ENCODE assay signal across 29 mouse cellular contexts in the genomic region with DNA sequence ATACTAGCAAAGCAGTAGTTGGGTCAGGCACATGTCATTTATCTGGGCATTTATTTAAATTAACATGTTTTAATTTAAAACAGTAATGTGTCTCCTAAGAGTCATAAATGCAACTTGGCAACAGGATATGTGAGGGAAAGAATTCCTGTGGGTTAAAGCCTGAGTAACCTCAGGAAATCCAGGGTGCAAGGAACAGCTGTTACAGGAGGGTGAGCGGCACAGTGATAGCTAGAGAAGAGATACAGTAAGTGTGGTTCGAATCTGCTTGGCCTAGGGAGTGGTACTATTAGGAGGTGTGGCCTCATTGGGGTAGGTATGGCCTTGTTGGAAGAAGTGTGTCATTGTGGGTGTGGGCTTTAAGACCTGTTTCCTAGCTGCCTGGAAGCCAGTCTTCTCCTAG.
"Had no signal": no experiment of that assay in that cellular context is flagged by ENCODE, and none has a peak within 500 bp of the region (broad histone marks: within the 10 kb centered on the region; RNA-seq: fewer than 3 reads in every experiment).

No protein-coding gene starts in this region.

- H3K27ac ChIP-seq: left cerebral cortex, adult 2 months; limb, embryonic 10.5 days; limb, embryonic 12.5 days; limb, embryonic 13.5 days; limb, embryonic 15.5 days; liver, embryonic 12.5 days; liver, embryonic 13.5 days; liver, embryonic 14.5 days; liver, embryonic 15.5 days; lung, embryonic 15.5 days; macrophage; midbrain, embryonic 10.5 days; midbrain, embryonic 12.5 days; midbrain, embryonic 13.5 days; midbrain, embryonic 15.5 days had no signal

- DNase-seq: left cerebral cortex, postnatal 4 days; liver; liver, embryonic 13.5 days; liver, postnatal 0 days; lung, adult 18-20 months; lung, adult 2 months; lung, embryonic 14.5 days; lung, postnatal 10 days; lung, postnatal 14 days; lung, postnatal 36 days; lung, postnatal 4 days; midbrain, embryonic 14.5 days had no signal

- H3K27me3 ChIP-seq: limb, embryonic 12.5 days; limb, embryonic 13.5 days; limb, embryonic 15.5 days; liver, embryonic 15.5 days; lung, embryonic 15.5 days; midbrain, embryonic 12.5 days; midbrain, embryonic 13.5 days; midbrain, embryonic 15.5 days had no signal

- H3K4me2 ChIP-seq: limb, embryonic 12.5 days; limb, embryonic 13.5 days; limb, embryonic 15.5 days; liver, embryonic 11.5 days; liver, embryonic 12.5 days; liver, embryonic 13.5 days; liver, embryonic 15.5 days; lung, embryonic 14.5 days; lung, embryonic 15.5 days; midbrain, embryonic 11.5 days; midbrain, embryonic 12.5 days; midbrain, embryonic 13.5 days; midbrain, embryonic 15.5 days had no signal

- H3K4me3 ChIP-seq: left cerebral cortex, adult 2 months; limb, embryonic 10.5 days; limb, embryonic 12.5 days; limb, embryonic 13.5 days; limb, embryonic 15.5 days; liver, embryonic 12.5 days; liver, embryonic 13.5 days; liver, embryonic 15.5 days; lung, embryonic 15.5 days; megakaryocyte, embryonic 14.5 days; midbrain, embryonic 10.5 days; midbrain, embryonic 12.5 days; midbrain, embryonic 13.5 days; midbrain, embryonic 15.5 days had no signal

- H3K36me3 ChIP-seq: limb, embryonic 10.5 days; limb, embryonic 12.5 days; limb, embryonic 13.5 days; limb, embryonic 15.5 days; liver, embryonic 12.5 days; liver, embryonic 13.5 days; liver, embryonic 15.5 days; lung, embryonic 15.5 days; midbrain, embryonic 10.5 days; midbrain, embryonic 12.5 days; midbrain, embryonic 13.5 days; midbrain, embryonic 15.5 days had no signal
